Mouse (Mus musculus) B cell, adult 2 months (primary cell): ENCODE measurements around the gene Slc44a4.
A peak's percentile ranks its signal among the peaks of the same experiment; 100 is the strongest.

Experiments
- DNase-seq, 2 experiments: peaks; one replicate each; pipeline ENCODE4 v3.0.0; 2022

Gene Slc44a4

DNA sequence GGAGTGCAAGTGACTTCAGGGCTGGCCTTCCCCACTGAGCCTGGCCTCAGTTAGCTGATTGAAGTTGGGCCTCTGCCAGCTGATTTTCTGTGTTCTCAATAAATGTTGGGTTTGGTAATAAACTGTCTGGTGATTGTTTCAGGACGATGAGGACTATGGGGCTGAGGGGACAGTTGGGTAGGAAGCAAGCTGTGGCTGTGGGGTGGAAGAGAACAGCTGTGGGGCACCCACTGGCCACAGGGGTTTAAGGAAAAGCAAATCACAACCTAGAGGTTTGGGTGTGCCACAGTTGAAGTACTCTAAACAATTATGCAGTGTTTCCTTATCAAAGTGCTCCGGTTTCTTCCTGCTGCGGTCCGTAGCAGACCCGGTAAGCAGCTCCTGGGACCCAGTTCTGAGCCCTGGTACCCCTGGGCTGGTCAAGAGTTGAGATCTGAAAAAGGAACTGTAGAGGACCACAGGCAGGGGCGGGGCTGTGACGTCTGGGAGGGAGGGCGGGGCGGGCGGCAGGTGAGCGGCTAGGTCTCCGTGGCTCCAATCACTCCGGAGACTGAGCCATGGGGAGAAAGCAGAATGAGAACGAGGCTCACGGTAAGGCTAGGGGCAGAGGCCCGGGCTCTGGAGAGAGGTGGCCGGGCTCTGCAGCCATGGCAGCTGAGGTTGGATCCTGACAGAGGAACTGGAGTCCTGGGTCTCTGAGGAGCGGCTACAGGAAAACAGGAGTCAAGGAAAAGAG is at the start of gene Slc44a4:
TSS of gene Slc44a4 (plus strand) at position 537 of the 736 bp plus-strand sequence.
- DNase-seq: no peak

DNA sequence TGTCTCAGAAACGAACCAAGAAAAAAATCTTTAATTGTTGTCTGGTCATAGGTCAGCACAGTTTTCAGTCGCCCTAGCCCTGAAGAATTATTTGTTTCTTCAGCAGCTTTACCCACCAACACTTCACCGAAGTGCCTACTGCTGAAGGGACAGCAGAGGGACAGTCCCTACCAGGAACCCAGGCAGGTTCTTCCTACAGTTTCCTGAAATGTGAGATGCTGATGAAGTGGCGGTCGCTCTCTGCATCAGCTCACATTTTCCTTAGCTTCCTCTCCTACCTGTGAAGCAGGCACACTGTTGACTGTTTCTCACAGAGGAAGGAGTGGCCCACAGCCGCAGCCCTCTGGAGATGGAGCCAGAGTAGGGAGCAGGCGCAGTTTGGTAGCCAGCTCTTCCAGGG is 48.3 kb upstream of the Slc44a4 start:
- DNase-seq: no peak

DNA sequence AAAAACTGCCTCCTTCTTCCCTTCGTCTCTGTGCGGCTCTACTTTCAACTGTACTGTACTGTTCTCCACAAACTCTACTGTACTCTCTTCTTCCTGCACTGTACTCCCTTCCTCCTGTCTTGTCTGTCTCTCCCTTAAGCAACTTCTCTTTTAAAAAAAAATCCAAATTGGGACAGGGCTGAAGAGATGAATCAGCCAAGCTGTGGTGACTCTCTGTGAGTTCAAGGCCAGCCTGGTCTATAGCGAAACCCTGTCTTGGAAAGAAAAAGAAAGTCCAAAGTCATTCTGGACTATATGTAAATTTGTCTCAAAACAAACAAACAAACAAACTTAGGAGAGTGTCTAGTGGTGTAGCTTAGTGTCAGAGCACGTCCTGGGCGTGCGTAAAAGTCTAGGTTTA is 39.9 kb upstream of the Slc44a4 start:
- no peak for DNase-seq

DNA sequence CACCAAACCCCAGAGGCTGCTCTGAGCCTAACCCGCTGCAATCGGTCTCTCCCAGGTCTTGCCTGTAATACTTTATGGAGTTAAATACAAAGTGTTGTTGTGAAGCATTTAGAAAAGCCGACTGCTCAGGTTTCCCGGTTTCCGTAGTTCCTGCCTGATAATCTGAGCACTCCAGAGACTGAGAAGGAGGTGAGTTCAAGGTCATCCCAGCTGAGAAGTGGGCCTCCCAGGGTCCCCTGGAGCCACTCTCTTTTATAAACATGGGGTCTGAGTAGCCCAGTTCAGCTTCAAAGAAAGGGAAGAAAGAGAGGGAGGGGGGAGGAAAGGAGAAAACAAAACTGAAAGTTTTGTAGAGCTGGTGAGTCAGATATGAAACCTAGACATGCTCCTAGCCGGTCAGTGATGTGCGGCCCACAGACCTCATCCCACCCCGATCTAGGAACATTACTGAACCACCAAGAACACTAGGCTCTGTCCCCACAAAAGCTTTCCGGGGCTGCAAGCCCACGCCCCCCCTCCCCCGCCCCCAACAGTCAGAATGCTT is 34.9 kb upstream of the Slc44a4 start, which contains the start of gene Zbtb12:
TSS of gene Zbtb12 (plus strand) at position 148 of the 544 bp plus-strand sequence.
- DNase-seq: peak in 1 of 2 experiments; percentile 18

DNA sequence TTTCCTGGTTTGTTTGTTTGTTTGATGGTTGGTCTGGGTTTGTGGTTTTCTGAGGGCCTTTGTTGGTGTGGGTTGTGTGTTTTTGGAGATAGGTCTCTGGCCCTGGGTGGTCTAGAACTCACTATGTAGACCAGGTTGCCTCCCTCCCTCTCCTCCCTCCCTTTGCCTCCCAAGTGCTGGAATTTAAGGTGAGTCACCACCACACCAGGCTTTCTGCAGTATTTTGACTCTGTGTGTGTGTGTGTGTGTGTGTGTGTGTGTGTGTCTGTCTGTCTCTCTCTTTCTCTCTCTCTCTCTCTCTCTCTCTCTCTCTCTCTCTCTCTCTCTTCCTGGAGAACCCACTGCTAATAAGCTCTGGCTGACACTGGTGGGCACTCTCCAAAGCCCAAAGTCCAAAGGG is 33.1 kb upstream of the Slc44a4 start:
- DNase-seq: no peak

DNA sequence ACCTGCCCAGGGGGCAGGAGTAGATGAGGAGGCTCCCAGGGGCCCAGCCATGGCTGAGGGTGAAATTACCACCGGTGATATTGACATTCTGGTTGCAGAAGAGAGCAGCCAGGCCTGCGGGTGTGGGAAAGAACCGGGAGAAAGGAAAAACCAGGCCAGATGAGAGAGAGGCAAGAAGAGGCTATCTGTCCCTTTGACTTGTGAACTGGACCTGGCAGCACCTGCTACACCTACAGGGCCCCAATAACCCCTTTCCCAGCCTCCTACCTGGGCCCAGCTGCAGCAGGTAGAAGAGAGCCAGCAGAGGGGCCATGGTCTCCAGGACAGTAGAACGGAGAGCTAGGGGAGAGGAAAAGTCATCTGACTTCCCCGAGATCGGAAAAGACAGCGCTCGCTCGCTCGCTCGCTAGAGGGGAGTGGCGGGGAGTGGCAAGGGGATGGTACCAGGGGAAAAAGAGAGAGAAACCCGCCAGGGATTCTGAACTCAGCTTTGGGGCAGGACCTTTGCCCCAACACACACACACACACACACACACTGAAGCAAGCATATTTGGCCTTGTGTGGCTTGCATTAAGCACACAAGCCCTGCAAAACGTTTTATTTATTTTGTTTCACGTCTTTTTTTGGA is 32.5 kb upstream of the Slc44a4 start, which contains the start of gene Gm20547:
TSS of gene Gm20547 (minus strand) at position 360 of the 628 bp plus-strand sequence.
- DNase-seq: no peak

DNA sequence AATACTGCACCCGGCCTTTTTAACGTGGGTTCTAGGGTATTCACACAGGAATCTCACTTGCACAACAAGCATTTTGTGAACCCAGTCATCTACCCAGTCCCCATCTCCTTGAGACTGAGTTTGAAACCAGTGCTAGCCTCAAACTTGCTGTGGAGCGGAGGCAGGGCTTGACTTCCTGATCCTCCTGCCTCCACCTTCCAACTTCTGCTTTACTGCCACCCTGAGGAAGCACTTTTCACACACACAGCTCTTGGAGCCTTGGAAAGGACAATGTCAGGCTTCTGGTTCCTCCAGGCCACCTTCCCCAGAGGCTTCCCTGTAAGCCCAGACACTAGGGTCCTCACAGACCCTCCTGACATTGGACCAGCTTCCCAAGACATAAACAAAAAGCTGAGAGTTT is 30.9 kb upstream of the Slc44a4 start:
- DNase-seq: no peak

DNA sequence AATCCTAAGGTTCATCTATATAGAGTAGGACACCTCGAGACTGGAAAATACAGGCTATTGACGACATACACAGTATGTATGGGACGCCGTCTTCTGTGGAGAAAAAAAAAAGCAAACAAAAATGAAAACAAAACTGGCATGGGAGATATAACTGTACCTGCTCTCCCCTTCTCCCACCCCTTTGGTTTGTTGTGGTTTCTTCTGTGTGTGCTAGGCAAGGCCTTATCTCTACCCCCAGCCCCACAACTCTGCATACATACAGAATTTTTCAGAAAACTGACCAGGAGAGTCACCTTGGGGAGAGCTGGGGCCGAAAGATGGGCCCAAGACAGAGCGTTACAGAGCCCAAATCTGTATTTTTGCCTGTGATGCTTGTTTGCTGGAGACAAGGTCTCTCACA is 29.6 kb upstream of the Slc44a4 start:
- DNase-seq: no peak

DNA sequence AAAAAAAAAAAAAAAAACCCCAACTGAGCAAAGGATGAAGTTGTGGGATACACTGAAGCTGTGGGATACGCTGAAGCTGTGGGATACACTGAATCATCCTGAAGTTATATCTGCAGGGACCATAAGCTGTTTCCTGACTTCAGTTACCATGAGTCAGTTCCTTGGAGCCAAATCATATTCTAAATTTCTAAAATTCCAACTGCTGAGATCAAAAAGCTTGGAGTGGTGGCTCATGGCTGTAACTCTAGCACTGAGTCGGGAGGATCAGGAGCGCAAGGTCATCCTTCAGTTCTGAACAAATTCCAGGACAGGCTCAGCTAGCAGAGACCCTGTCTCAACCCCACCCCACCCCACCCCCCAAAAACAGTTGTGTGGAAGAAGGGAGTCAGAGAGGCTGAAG is 28.7 kb upstream of the Slc44a4 start:
- DNase-seq: no peak

DNA sequence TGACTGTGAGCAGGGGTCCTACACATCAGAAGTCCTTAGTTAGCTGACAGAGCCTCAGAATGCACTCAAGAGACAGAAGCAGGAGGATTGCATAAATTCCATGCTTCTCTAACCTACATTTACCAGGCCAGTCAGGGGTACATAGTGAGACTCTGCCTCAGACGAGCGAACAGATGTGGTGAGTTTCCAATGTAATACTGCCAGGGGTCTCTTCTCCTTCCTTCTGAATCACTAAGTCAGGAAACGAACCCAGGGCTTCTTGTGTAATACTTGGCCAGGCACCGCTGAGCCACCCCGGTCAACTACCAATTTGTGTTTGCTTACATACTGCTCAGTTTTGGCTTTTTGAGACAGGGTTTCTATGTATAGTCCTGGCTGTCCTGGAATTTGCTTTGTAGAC is 26.3 kb upstream of the Slc44a4 start:
- DNase-seq: no peak

DNA sequence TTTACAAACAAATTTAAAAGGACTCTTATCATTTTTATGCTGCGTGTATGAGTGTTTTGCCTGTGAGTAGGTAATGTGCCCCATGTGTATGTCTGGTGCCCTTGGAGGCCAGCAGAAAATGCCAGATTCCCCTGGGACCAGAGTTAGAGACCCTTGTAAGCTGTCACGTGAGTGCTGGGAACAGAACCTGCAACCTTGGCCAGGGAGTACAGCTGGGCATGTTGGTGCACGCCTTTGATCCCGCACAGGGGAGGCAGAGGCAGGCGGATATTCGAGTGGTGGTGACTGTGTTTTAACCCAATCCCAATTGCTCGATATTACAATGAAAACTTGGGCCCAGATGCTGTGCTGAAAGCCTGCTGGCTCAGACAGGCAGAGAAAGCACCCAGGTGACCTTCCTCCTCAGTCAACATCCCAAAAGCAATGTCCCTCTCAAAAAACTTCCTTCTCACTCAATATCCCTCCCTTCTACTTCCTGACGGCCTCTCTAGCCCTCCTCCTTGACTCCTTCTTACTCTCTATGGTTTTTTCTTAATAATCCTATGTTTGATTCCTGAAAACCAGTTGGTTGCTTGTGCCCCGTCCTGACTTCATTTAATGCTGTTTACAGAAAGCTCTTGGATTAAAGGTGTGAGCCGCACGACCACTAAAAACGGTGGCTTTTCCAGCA is 24.1 kb upstream of the Slc44a4 start:
- no peak for DNase-seq

DNA sequence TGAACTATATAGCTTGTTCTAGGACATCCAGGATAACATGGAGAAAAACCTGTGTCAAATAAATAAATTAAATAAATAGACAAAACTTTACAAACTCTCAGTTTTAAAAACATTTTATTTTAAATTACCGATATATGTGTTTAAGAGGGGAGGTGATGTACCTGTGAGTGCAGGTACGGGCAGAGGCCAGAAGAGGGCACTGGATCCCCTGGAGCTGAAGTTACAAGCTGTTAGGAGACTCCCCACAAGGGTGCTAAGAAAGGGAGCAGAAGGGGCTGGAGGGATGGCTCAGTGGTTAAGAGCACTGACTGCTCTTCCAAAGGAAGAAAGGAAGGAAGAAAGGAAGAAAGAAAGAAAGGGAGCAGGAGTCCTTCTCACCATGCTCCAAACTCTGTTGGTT is 22.9 kb upstream of the Slc44a4 start:
- DNase-seq: peak in 1 of 2 experiments; percentile 33

DNA sequence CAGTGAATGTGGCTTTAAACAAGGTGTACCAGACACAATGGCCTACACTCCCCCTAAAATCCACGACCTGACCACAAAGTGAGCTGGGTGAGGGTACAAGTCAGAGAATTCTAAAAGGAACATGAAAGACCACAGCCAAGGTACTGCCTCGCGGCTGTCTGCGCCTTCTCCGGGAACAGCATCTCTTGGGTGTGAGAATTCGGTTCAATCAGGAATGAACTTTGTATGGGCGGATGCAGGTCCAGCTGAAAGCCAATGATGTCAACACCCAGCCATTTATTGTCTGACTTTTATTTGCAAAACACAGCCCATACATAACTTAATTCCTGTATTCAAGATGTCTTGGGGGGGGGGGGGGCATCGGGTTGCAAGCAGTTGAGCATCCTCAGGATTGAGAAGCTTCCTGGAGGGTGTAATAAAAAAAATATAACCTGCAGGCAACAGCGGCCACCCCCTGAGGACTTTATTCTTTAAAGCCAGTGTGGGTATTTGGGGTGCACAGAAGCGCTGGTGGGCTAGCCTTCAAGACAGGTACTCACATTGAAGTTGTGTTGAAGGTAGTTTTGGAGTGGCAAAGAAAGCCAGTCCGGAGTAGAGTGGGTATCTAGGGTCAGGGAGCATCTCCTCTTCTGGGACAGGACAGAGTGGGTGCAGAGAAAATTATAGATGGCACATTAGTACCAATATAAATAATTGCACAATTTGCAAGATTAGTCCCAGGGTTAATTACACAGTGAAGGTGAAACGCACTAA is 21.0 kb upstream of the Slc44a4 start:
- no peak for DNase-seq

DNA sequence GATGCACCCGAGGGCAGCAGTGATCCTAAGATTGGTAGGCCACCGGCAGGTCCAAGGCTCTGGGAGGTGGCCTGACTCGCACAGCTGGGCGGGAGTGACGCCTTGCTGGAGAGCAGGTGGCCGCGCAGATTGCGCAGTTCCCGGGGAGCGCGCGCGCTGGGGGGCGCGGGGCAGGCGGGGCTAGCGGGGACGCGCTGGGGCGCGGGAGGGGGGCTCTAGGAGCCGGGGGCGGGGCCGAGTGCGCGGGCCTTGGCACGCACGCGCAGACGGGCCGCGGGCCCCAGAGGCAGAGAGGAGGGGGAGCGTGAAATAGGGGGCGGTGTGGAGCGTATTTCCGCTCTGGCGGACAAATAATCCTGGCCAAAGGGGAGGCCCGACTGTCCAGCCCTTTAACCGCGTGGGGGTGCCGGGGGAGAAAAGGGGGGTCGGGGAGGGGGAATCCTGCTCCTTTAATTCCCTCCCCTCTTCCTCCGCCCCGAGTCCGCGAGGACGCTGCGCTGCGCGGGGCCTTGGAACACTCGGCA is 20.1 kb upstream of the Slc44a4 start:
- DNase-seq: peak; percentile 88 to 90

DNA sequence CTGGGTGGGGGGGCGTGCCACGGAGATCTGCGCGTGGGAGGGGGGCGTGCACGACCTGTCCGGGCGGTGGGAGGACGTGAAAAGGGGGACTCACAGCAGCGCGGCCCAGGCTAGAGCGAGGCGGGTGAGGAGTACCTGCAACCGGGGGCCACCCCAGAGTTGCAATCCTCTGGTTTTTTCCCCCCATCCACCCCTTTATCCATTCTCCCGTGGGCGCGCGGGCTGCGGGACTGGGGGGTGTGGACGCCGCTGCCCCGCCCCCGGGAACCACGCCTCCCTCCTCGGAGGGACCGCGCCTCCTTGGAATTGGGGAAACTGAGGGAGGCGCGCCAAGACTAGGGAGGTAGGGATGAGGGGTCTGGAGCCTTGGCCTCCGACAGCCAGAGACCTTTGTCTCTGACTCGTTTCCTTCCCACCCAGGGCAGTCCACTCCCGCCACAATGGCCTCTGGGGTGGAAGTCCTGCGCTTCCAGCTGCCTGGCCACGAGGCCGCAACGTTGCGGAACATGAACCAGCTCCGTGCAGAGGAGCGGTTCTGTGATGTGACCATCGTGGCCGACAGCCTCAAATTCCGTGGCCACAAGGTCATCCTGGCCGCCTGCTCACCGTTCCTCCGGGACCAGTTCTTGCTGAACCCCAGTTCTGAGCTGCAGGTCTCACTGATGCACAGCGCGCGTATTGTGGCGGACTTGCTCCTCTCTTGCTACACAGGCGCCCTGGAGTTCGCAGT is 19.3 kb upstream of the Slc44a4 start:
- no peak for DNase-seq

DNA sequence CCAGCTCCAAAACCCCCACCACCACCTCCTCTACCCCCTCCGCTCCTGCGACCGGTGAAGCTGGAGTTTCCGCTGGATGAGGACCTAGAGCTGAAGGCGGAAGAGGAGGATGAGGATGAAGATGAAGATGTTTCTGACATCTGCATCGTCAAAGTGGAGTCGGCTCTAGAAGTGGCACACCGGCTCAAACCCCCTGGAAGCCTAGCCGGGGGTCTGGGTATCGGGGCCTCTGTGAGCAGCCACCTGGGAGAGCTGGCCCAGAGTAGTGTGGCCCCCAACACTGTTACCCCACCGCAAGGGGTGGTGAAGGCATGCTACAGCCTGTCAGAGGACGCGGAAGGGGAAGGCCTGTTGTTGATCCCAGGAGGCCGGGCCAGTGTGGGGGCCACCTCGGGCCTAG is 18.5 kb upstream of the Slc44a4 start:
- no peak for DNase-seq

DNA sequence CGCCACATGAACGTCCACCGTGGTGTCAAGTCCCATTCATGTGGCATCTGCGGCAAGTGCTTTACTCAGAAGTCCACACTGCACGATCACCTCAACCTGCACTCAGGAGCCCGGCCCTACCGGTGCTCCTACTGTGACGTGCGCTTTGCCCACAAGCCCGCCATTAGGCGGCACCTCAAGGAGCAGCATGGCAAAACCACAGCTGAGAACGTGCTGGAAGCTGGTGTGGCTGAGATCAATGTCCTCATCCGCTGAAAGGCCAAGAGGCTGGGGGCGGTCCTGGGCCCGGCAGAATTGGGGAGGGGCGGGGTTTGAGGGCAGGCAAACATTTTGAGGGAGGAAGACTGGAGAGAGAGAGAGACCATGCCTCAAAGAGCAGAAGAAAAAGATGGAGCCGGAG is 17.9 kb upstream of the Slc44a4 start:
- no peak for DNase-seq

DNA sequence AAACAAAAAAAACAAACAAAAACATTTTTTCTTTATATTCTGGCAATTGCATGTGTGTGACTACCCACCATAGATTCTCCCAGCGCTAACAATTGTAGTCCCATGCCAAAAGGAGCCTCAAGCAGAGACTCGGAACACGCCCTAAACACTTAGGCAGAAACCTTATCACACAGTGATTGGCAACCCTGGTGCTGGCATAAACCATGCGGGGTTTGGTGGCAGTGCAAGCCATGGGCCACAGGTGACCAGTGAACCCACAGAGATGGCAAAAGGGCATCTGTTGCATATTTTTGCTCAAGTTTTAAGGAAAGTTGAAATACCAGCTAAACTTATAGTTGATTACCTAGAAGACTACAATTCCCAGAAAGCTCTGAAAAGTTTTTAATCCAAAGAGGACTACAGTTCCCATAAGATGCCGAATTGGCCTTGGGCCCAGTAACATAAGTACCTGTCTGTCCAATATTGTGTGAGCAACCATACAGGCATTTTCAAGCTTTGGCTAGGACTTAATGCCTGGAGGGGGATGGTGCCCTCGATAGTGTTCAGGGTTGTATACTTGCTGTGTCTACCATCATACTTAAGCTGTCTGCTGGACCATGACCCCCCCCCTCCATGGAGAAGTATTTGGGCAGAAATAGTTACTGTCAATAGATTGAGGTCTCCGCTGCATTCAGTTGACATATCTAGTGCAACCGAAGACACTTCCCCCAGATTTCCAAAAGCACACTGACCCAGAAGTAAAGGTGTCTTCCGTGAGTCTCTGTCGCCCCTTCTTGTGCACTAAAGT is 16.7 kb upstream of the Slc44a4 start:
- peak in 1 of 2 experiments; percentile 23 for DNase-seq

DNA sequence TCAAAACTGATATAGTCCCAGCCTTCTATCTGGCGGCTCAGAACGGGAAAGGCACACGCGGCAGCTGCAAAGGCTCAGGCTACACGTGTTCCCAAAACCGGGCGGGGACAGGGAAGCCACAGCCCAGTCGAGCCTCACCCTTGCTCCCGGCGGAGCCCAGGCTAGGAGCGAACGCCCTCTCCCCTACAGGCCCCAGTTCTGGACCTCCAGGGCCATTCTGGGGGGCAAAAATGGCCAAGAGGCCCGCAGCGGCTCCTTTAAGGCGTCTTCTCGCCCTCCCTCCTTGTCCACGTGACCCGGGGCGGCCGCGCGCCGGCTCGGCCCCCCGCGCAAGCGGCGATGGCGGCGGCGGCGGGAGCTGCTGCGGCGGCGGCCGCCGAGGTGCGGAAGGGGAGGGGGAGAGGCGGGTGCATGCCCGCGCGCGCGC is 16.1 kb upstream of the Slc44a4 start, which contains the start of the genes C2 and Ehmt2:
TSS of gene C2 (minus strand) at position 106 of the 427 bp plus-strand sequence.
TSS of gene Ehmt2 (plus strand) at position 310 of the 427 bp plus-strand sequence.
- DNase-seq: peak; percentile 76 to 81

DNA sequence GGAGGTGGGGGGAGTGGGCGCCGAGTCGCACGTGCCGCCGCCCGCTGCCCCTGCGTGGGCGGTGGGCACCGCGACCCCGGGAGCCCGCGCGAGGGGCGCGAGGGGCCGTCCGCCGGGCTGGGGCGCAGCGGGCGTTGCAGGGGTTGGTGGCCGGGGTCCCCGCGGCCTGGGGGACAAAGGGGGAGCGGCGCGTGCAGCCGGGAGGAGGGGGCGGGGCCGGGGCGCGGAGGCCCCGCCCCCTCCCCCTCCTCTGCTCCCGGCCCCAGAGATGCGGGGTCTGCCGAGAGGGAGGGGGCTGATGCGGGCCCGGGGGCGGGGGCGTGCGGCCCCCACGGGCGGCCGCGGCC is 15.6 kb upstream of the Slc44a4 start:
- DNase-seq: no peak
